Mouse (Mus musculus): ENCODE data around the gene Ttll10. TPM values are rescaled to one million over a fixed set of nuclear protein-coding genes. Genes with fewer than 3 reads are reported as not detected.

Ttll10 gene
- total and polyA plus RNA-seq, 2 experiments from 2014 or later, result 0.06 TPM; not detected in 1

- Histone ChIP-seq H3K9me3 (ENCODE audit: low read length) (no peaks in the 10 kb centered on the region), H3K4me1 (ENCODE audit: insufficient read depth) (peaks cover 16% of the 10 kb centered on the region), H3K9ac (no peak overlapping the region), H3K4me3 (ENCODE audit: low read depth, low read length) (no peak overlapping the region), H3K36me3 (ENCODE audit: insufficient read depth) (peaks cover 6% of the 10 kb centered on the region; the same call in 1 of the 2 replicates), H3K27ac (ENCODE audit: low read depth, low read length) (no peak overlapping the region), H3K4me2 (ENCODE audit: low read depth) (no peak overlapping the region), H3K27me3 (ENCODE audit: insufficient read depth, low read length) (no peaks in the 10 kb centered on the region)
- ATAC-seq, result no peak
- 88% methylated on average over 7 of the region's 7 CpGs for WGBS
- no peak for TF ChIP-seq CTCF (IDR thresholded peaks at IDR 0.05; ENCODE audit: low read depth)
- no peak for DNase-seq
Measured at GRCm38 (mm10) chr4:156028580-156028979, 30.6 kb downstream of the Ttll10 start.

GRCm38 (mm10) chr4:156026013-156026412 lies 33.2 kb downstream of the Ttll10 start, which contains the start of gene Tnfrsf18:
Gene Tnfrsf18, plus strand, starts transcription at chr4:156026164.
- ATAC-seq, result no peak
- H3K4me3 ChIP-seq (ENCODE audit: low read depth, low read length), result no peak within 1 kb of the TSS
- TF ChIP-seq CTCF (IDR thresholded peaks at IDR 0.05; ENCODE audit: low read depth), result no peak
- no peak within 1 kb of the TSS for H3K27ac ChIP-seq (ENCODE audit: low read depth, low read length)
- no peaks in the 10 kb centered on the region for H3K9me3 ChIP-seq (ENCODE audit: low read length)
- H3K4me1 ChIP-seq (ENCODE audit: insufficient read depth), result peaks cover 8% of the 10 kb centered on the region
- H3K27me3 ChIP-seq (ENCODE audit: insufficient read depth, low read length), result no peaks in the 10 kb centered on the region
- 48% methylated on average over 4 of the region's 4 CpGs for WGBS
- no peak within 1 kb of the TSS for H3K9ac ChIP-seq
- DNase-seq, result no peak
- H3K4me2 ChIP-seq (ENCODE audit: low read depth), result no peak within 1 kb of the TSS
- H3K36me3 ChIP-seq (ENCODE audit: insufficient read depth), result peaks cover 6% of the 10 kb centered on the region; the same call in 1 of the 2 replicates

GRCm38 (mm10) chr4:156024184-156024583 lies 35.0 kb downstream of the Ttll10 start:
- Histone ChIP-seq H3K27me3 (ENCODE audit: insufficient read depth, low read length) (no peaks in the 10 kb centered on the region), H3K4me1 (ENCODE audit: insufficient read depth) (no peaks in the 10 kb centered on the region), H3K4me2 (ENCODE audit: low read depth) (no peak overlapping the region), H3K9ac (no peak overlapping the region), H3K27ac (ENCODE audit: low read depth, low read length) (no peak overlapping the region), H3K9me3 (ENCODE audit: low read length) (no peaks in the 10 kb centered on the region), H3K4me3 (ENCODE audit: low read depth, low read length) (no peak overlapping the region), H3K36me3 (ENCODE audit: insufficient read depth) (peaks cover 3% of the 10 kb centered on the region; the same call in 1 of the 2 replicates)
- no peak for TF ChIP-seq CTCF (IDR thresholded peaks at IDR 0.05; ENCODE audit: low read depth)
- 91% methylated on average over 7 of the region's 7 CpGs for WGBS
- DNase-seq (no peak), ATAC-seq (no peak)

GRCm38 (mm10) chr4:156023520-156023919 lies 35.7 kb downstream of the Ttll10 start:
- Histone ChIP-seq H3K27me3 (ENCODE audit: insufficient read depth, low read length) (no peaks in the 10 kb centered on the region), H3K4me1 (ENCODE audit: insufficient read depth) (no peaks in the 10 kb centered on the region), H3K27ac (ENCODE audit: low read depth, low read length) (no peak overlapping the region), H3K36me3 (ENCODE audit: insufficient read depth) (peaks cover 3% of the 10 kb centered on the region; the same call in 1 of the 2 replicates), H3K4me3 (ENCODE audit: low read depth, low read length) (no peak overlapping the region), H3K9me3 (ENCODE audit: low read length) (no peaks in the 10 kb centered on the region), H3K9ac (no peak overlapping the region), H3K4me2 (ENCODE audit: low read depth) (no peak overlapping the region)
- ATAC-seq, result no peak
- no peak for DNase-seq
- 78% methylated on average over 9 of the region's 9 CpGs for WGBS
- TF ChIP-seq CTCF (IDR thresholded peaks at IDR 0.05; ENCODE audit: low read depth), result no peak

- no peak for TF ChIP-seq CTCF (IDR thresholded peaks at IDR 0.05; ENCODE audit: low read depth)
- Histone ChIP-seq H3K4me2 (ENCODE audit: low read depth) (no peak overlapping the region), H3K27me3 (ENCODE audit: insufficient read depth, low read length) (no peaks in the 10 kb centered on the region), H3K27ac (ENCODE audit: low read depth, low read length) (no peak overlapping the region), H3K4me1 (ENCODE audit: insufficient read depth) (no peaks in the 10 kb centered on the region), H3K36me3 (ENCODE audit: insufficient read depth) (no peaks in the 10 kb centered on the region), H3K4me3 (ENCODE audit: low read depth, low read length) (no peak overlapping the region), H3K9ac (no peak overlapping the region), H3K9me3 (ENCODE audit: low read length) (no peaks in the 10 kb centered on the region)
- DNase-seq, result no peak
- no peak for ATAC-seq
- 88% methylated on average over 9 of the region's 9 CpGs for WGBS
Measured at GRCm38 (mm10) chr4:156021942-156022419, 37.2 kb downstream of the Ttll10 start.

- WGBS, result 87% methylated on average over 3 of the region's 3 CpGs
Measured at GRCm38 (mm10) chr4:156021381-156021780, 37.8 kb downstream of the Ttll10 start.

GRCm38 (mm10) chr4:156019771-156020170 lies 39.4 kb downstream of the Ttll10 start:
- DNase-seq, result no peak

More at GRCm38 (mm10) chr4:156021381-156021780, 37.8 kb downstream of the Ttll10 start:
- no peaks in the 10 kb centered on the region for H3K9me3 ChIP-seq (ENCODE audit: low read length)
- no peak overlapping the region for H3K4me2 ChIP-seq (ENCODE audit: low read depth)
- DNase-seq (no peak), ATAC-seq (no peak)
- H3K27ac ChIP-seq (ENCODE audit: low read depth, low read length), result no peak overlapping the region
- no peaks in the 10 kb centered on the region for H3K27me3 ChIP-seq (ENCODE audit: insufficient read depth, low read length)
- H3K9ac ChIP-seq, result no peak overlapping the region
- H3K4me1 ChIP-seq (ENCODE audit: insufficient read depth), result no peaks in the 10 kb centered on the region
- no peak overlapping the region for H3K4me3 ChIP-seq (ENCODE audit: low read depth, low read length)
- no peak for TF ChIP-seq CTCF (IDR thresholded peaks at IDR 0.05; ENCODE audit: low read depth)
- H3K36me3 ChIP-seq (ENCODE audit: insufficient read depth), result no peaks in the 10 kb centered on the region

More at GRCm38 (mm10) chr4:156019771-156020170, 39.4 kb downstream of the Ttll10 start:
- no peaks in the 10 kb centered on the region for H3K4me1 ChIP-seq (ENCODE audit: insufficient read depth)
- WGBS, result 90% methylated on average over 12 of the region's 12 CpGs
- no peaks in the 10 kb centered on the region for H3K27me3 ChIP-seq (ENCODE audit: insufficient read depth, low read length)
- H3K9me3 ChIP-seq (ENCODE audit: low read length), result no peaks in the 10 kb centered on the region
- H3K27ac ChIP-seq (ENCODE audit: low read depth, low read length), result no peak overlapping the region
- TF ChIP-seq CTCF (IDR thresholded peaks at IDR 0.05; ENCODE audit: low read depth), result no peak
- H3K4me2 ChIP-seq (ENCODE audit: low read depth), result no peak overlapping the region
- ATAC-seq, result no peak
- 0 out of 2 replicates have a peak, but pooled peaks cover 7% of the 10 kb centered on the region for H3K36me3 ChIP-seq (ENCODE audit: insufficient read depth)
- H3K4me3 ChIP-seq (ENCODE audit: low read depth, low read length), result no peak overlapping the region
- no peak overlapping the region for H3K9ac ChIP-seq

All from forebrain, postnatal 0 days (tissue).